Mouse (Mus musculus) adrenal gland, postnatal 25 days (tissue): Measurements from ENCODE around the gene Gm49416. TPM values are rescaled to one million over a fixed set of nuclear protein-coding genes. Genes with fewer than 3 reads are reported as not detected.
A peak's percentile ranks its signal among the peaks of the same experiment; 100 is the strongest.

Source experiments
- DNase-seq: peaks from one replicate; pipeline ENCODE4 v3.0.0; 2021; ENCODE audit warnings: mixed read lengths
- microRNA-seq, 2 experiments: library from miRNA; unstranded; fragments of <30 nt; microRNA quantifications; one replicate each; pipeline ENCODE4 v1.2.0; 2021
- total RNA-seq: library from RNA; stranded (reverse); gene quantifications from 2 replicates; pipeline ENCODE4 v1.2.3, GENCODE M21; 2021

Gene Gm49416
- total RNA-seq, 1 experiment from 2014 or later, result not detected

GRCm38 (mm10) chr19:8920836-8921291, 32.1 kb downstream of the Gm49416 start:
- no peak for DNase-seq

GRCm38 (mm10) chr19:8921741-8922140, 33.0 kb downstream of the Gm49416 start:
- DNase-seq, result no peak

GRCm38 (mm10) chr19:8926766-8927165, 38.0 kb downstream of the Gm49416 start:
- no peak for DNase-seq

GRCm38 (mm10) chr19:8927891-8928525, 39.3 kb downstream of the Gm49416 start:
- DNase-seq, result no peak

GRCm38 (mm10) chr19:8928689-8929223, 40.0 kb downstream of the Gm49416 start:
- DNase-seq, result no peak

GRCm38 (mm10) chr19:8929224-8930088, 40.7 kb downstream of the Gm49416 start, which contains the start of the genes Rom1 and Eml3:
Gene Rom1, minus strand, starts transcription at chr19:8929356.
Gene Eml3, plus strand, starts transcription at chr19:8929552.
- DNase-seq, result peak; percentile 90

GRCm38 (mm10) chr19:8930117-8930516, 41.4 kb downstream of the Gm49416 start:
- DNase-seq, result no peak

GRCm38 (mm10) chr19:8930771-8931170, 42.0 kb downstream of the Gm49416 start:
- no peak for DNase-seq

GRCm38 (mm10) chr19:8936736-8937135, 48.0 kb downstream of the Gm49416 start:
- DNase-seq, result no peak

GRCm38 (mm10) chr19:8940526-8941133, 51.9 kb downstream of the Gm49416 start:
- DNase-seq, result no peak

- DNase-seq, result no peak
Observed at GRCm38 (mm10) chr19:8941136-8941514, 52.4 kb downstream of the Gm49416 start.

GRCm38 (mm10) chr19:8941515-8942217, 52.9 kb downstream of the Gm49416 start, which contains the start of gene Mta2:
Gene Mta2, plus strand, starts transcription at chr19:8941875.
- DNase-seq, result peak; percentile 98

GRCm38 (mm10) chr19:8942276-8942964, 53.7 kb downstream of the Gm49416 start:
- peak; percentile 59 for DNase-seq

GRCm38 (mm10) chr19:8943047-8943446, 54.3 kb downstream of the Gm49416 start:
- DNase-seq, result no peak

GRCm38 (mm10) chr19:8944062-8944461, 55.3 kb downstream of the Gm49416 start:
- DNase-seq, result no peak

GRCm38 (mm10) chr19:8944750-8945149, 56.0 kb downstream of the Gm49416 start:
- DNase-seq, result peak; percentile 76

Small RNA genes within 50 kb of the gene (microRNA-seq; reads per million reads assigned to microRNA genes)
- 0 to 0.71 reads per million in 2 experiments for gene Mir5136

Other genes starting within 250 kb of the Gm49416 start
- 1.6 and 2.4 TPM in 2 replicates for gene Chrm1, start 225.1 kb upstream of the Gm49416 start, total RNA-seq
- gene Slc3a2, start 165.6 kb upstream of the Gm49416 start, total RNA-seq, result 269 and 403 TPM in 2 replicates
- gene Wdr74, start 153.1 kb upstream of the Gm49416 start, total RNA-seq, result 52.0 and 57.7 TPM in 2 replicates
- gene 1700092M07Rik, start 148.2 kb upstream of the Gm49416 start, total RNA-seq, result 2.6 and 2.8 TPM in 2 replicates
- 92.3 and 106 TPM in 2 replicates for gene Stx5a, start 147.5 kb upstream of the Gm49416 start, total RNA-seq
- gene Nxf1, start 131.9 kb upstream of the Gm49416 start, total RNA-seq, result 128 and 179 TPM in 2 replicates
- 122 and 123 TPM in 2 replicates for gene Tmem223, start 117.9 kb upstream of the Gm49416 start, total RNA-seq
- gene Tmem179b, start 114.5 kb upstream of the Gm49416 start, total RNA-seq, result 56.4 and 75.9 TPM in 2 replicates
- gene Taf6l, start 102.5 kb upstream of the Gm49416 start, total RNA-seq, result 15.1 and 23.1 TPM in 2 replicates
- 96.3 and 103 TPM in 2 replicates for gene Polr2g, start 90.3 kb upstream of the Gm49416 start, total RNA-seq
- 2.4 and 3.9 TPM in 2 replicates for gene Zbtb3, start 86.4 kb upstream of the Gm49416 start, total RNA-seq
- gene Ttc9c, start 69.6 kb upstream of the Gm49416 start, total RNA-seq, result 32.7 and 41.1 TPM in 2 replicates
- gene Hnrnpul2, start 68.9 kb upstream of the Gm49416 start, total RNA-seq, result 72.0 and 83.0 TPM in 2 replicates
- gene AC129217.1, start 59.2 kb upstream of the Gm49416 start, total RNA-seq, result 23.5 TPM in 1 of 2 replicates, not detected in the other
- 139 and 169 TPM in 2 replicates for gene Bscl2, start 51.5 kb upstream of the Gm49416 start, total RNA-seq
- gene Gng3, start 49.7 kb upstream of the Gm49416 start, total RNA-seq, result 5.3 and 6.1 TPM in 2 replicates
- gene Lrrn4cl, start 38.2 kb upstream of the Gm49416 start, total RNA-seq, result 1.4 and 1.8 TPM in 2 replicates
- 206 and 217 TPM in 2 replicates for gene Ubxn1, start 17.4 kb upstream of the Gm49416 start, total RNA-seq
- 70.0 and 72.2 TPM in 2 replicates for gene Uqcc3, start 8.0 kb upstream of the Gm49416 start, total RNA-seq
- 5.9 and 23.7 TPM in 2 replicates for gene Lbhd1, start 5.2 kb upstream of the Gm49416 start, total RNA-seq
- not detected in 2 replicates for gene Gm49403, start 5.0 kb upstream of the Gm49416 start, total RNA-seq
- gene 1810009A15Rik, start 73 bp upstream of the Gm49416 start, total RNA-seq, result 48.8 and 57.4 TPM in 2 replicates
- gene Ints5, start 4.1 kb downstream of the Gm49416 start, total RNA-seq, result 23.5 and 26.7 TPM in 2 replicates
- gene Ganab, start 9.1 kb downstream of the Gm49416 start, total RNA-seq, result 196 and 200 TPM in 2 replicates
- 58.5 and 60.9 TPM in 2 replicates for gene B3gat3, start 31.4 kb downstream of the Gm49416 start, total RNA-seq
- 33.4 and 33.8 TPM in 2 replicates for gene Rom1, start 40.4 kb downstream of the Gm49416 start, total RNA-seq
- gene Eml3, start 40.6 kb downstream of the Gm49416 start, total RNA-seq, result 57.2 and 67.5 TPM in 2 replicates
- gene Mta2, start 52.9 kb downstream of the Gm49416 start, total RNA-seq, result 98.6 and 104 TPM in 2 replicates
- gene Tut1, start 64.9 kb downstream of the Gm49416 start, total RNA-seq, result 23.1 and 23.6 TPM in 2 replicates
- 327 and 416 TPM in 2 replicates for gene Eef1g, start 78.1 kb downstream of the Gm49416 start, total RNA-seq
- 93.0 and 106 TPM in 2 replicates for gene Ahnak, start 100.4 kb downstream of the Gm49416 start, total RNA-seq
- not detected in 2 replicates for gene Scgb1a1, start 199.0 kb downstream of the Gm49416 start, total RNA-seq
- 8.0 and 12.2 TPM in 2 replicates for gene Asrgl1, start 246.7 kb downstream of the Gm49416 start, total RNA-seq